Mouse (Mus musculus) liver, embryonic 14.5 days (tissue): ENCODE results near the gene Exoc3l4.

Source experiments
- CTCF ChIP-seq: IDR thresholded peaks from 2 replicates; pipeline ENCODE4 v1.5.1; 2016; ENCODE audit warnings: antibody characterized with exemption, low read depth, control low read depth
- EP300 ChIP-seq: IDR thresholded peaks from 2 replicates; pipeline ENCODE4 v1.6.1; 2016; ENCODE audit warnings: antibody characterized with exemption, low read depth

GRCm38 (mm10) chr12:111378812-111379211 lies 38.0 kb upstream of the Exoc3l4 start:
- no peak for TF ChIP-seq CTCF
- TF ChIP-seq EP300 = no peak
